Mouse (Mus musculus) liver, postnatal 0 days (tissue): ENCODE results near the gene Fxyd3.

Experiments
- CTCF ChIP-seq: sonication (generic); IDR thresholded peaks from 2 replicates; pipeline ENCODE4 v1.5.1; 2016; ENCODE audit warnings: antibody characterized with exemption, low read depth
- EP300 ChIP-seq: IDR thresholded peaks from 2 replicates; pipeline ENCODE4 v1.6.1; 2016; ENCODE audit warnings: antibody characterized with exemption, low read depth, mild to moderate bottlenecking

DNA sequence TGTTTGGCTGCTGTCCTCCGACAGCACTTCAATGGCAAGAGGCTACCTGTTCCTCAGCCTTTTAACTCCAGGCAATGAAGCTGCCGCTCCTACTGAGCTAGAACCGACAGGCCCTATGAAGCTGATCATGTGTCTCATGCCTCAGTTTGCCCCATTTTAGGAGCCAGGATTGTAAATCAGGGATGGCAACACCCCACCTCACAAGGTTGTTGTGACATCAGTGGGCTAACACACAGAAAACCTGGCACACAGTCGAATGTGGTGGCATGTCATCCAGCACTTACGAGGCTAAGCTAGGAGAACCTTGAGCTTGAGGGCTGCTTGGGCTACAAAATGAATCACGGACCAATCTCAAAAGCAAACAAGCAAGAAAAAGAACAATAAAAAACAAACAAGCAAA lies 18.3 kb downstream of the Fxyd3 start:
- TF ChIP-seq CTCF (no peak), EP300 (no peak)
